Mouse (Mus musculus) hindbrain, embryonic 11.5 days (tissue): ENCODE results near the gene Scamp3. TPM values are rescaled to one million over a fixed set of nuclear protein-coding genes. Genes with fewer than 3 reads are reported as not detected.
"Not testable (repeated sequence)": the region's sequence is repeated elsewhere in the genome, so short reads cannot be mapped to it uniquely, and the experiment has no call there.

ENCODE experiments used
- ATAC-seq: fragments of 200-750 bp; cut with Nextera tagmentation; 2 replicates; pipeline ENCODE4 v1.8.0; 2017; ENCODE audit warnings: mild to moderate bottlenecking, moderate TSS enrichment, moderate library complexity; ENCODE audit not compliant: low FRiP score
- DNase-seq: peaks from one replicate; pipeline ENCODE4 v3.0.0-alpha.2; 2015; ENCODE audit warnings: low spot score
- H3K27ac ChIP-seq: fragments of 300-500 bp; sonication (generic); 2 replicates; pipeline ENCODE4 v1.5.1; 2014; ENCODE audit warnings: mild to moderate bottlenecking, low read depth, low read length
- H3K27me3 ChIP-seq: fragments of 300-500 bp; sonication (generic); 2 replicates; pipeline ENCODE4 v1.6.1; 2014; ENCODE audit warnings: mild to moderate bottlenecking, low read length, moderate library complexity, mixed read lengths; ENCODE audit not compliant: control insufficient read depth, insufficient read depth
- H3K36me3 ChIP-seq: fragments of 300-500 bp; sonication (generic); 2 replicates; pipeline ENCODE4 v1.6.1; 2014; ENCODE audit warnings: mild to moderate bottlenecking, low read length, moderate library complexity, mixed read lengths; ENCODE audit not compliant: control insufficient read depth, insufficient read depth
- H3K4me1 ChIP-seq: fragments of 300-500 bp; sonication (generic); replicated peaks from 2 replicates; pipeline ENCODE4 v1.6.1; 2014; ENCODE audit warnings: low read length, mixed read lengths; ENCODE audit not compliant: control insufficient read depth, insufficient read depth
- H3K4me2 ChIP-seq: fragments of 300-500 bp; sonication (generic); replicated peaks from 2 replicates; pipeline ENCODE4 v1.6.1; 2014; ENCODE audit warnings: mild to moderate bottlenecking, low read depth, low read length
- H3K4me3 ChIP-seq: fragments of 300-500 bp; sonication (generic); 2 replicates; pipeline ENCODE4 v1.5.1; 2014; ENCODE audit warnings: low read depth, low read length
- H3K9ac ChIP-seq: fragments of 300-500 bp; sonication (generic); 2 replicates; pipeline ENCODE4 v1.6.1; 2014; ENCODE audit warnings: low read depth, low read length
- H3K9me3 ChIP-seq: fragments of 300-500 bp; sonication (generic); 2 replicates; pipeline ENCODE4 v1.6.1; 2016; ENCODE audit warnings: low read length; ENCODE audit not compliant: control insufficient read depth
- WGBS: fragments of 180-500 bp; shearing (Covaris S2); extraction: QIAGEN DNeasy Blood & Tissue Kit; methylation state at CpG from one replicate; pipeline ENCODE4 v1.1.7; 2014; 5-methylcytosine and 5-hydroxymethylcytosine counted together
- polyA plus RNA-seq: library from polyadenylated mRNA; unstranded; fragments of >200 nt; fragmentation: Nextera tagmentation; extraction: Ambion mirVana; gene quantifications from 2 replicates; pipeline ENCODE4 v1.2.1, GENCODE M21; 2014

Scamp3 gene
- polyA plus RNA-seq, 1 experiment from 2014 or later, result 90.4 TPM

DNA sequence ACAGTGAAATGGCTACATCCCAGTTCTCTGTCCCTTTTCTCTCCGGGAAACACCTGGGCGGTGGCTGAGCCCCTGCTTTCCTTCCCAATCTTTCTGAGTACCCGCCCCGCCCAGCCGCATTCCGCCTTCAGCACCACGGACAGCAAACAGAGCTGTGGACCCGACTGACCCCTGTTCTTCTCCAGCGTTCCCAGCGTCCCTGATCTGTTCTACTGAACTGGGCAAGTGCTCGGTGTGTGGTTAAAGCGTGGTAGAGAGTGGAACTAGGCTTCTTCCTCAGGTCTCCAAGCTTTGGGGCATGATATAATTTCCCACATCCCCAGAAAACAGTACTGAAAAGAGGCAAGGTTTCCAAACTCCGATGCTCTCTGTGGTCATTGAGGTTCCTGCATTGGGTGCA lies 18.1 kb upstream of the Scamp3 start:
- H3K9me3 ChIP-seq, result no peaks in the 10 kb centered on the region
- 0 out of 2 replicates have a peak, but pooled peaks have one; percentile 10 for ATAC-seq
- no peaks in the 10 kb centered on the region for H3K27me3 ChIP-seq
- peak; percentile 75 for DNase-seq
- no peak overlapping the region for H3K27ac ChIP-seq
- H3K9ac ChIP-seq, result peak overlapping the region; percentile 74
- H3K4me2 ChIP-seq, result peak overlapping the region; percentile 96
- WGBS, result 1% methylated on average over 13 of the region's 13 CpGs
- H3K4me1 ChIP-seq, result 0 out of 2 replicates have a peak, but pooled peaks cover 4% of the 10 kb centered on the region
- H3K4me3 ChIP-seq, result peak overlapping the region; percentile 70
- H3K36me3 ChIP-seq, result no peaks in the 10 kb centered on the region

DNA sequence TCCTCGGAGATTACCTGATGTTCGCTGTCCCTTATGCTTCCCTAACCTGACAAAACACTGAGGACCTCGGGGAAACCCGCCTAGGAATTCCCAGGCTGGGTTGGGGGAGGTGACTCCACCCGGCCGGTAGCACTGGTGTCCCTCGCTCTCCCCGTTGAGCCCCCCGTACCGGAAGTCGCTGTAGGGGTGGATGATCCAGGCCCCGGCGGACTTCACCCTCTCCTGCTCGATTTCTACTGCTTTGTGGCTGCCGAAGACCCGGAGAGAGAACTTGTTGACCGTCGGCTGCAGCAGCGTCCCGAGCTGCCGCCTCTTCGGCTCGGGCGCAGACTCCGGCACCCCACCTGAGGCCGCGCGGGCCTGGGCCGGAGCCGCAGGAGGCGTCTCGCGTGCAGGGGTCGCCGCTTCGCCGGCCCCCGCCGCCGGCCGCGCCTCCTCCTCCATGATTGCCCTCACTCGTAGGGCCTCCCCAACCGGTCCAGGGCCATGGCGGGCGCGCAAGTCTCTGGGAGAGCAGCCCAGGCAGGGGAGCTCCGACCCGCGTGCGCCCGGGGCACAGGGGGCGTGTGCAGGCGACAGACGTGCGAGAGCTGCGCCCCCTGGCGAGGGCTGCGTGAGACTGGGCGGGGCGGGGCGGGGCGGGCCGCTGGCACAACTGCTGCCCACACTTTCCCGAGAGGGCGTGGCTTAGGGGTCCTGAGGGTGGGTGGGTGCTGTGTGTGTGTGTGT lies 17.5 kb upstream of the Scamp3 start, which contains the start of gene Hcn3:
TSS of gene Hcn3 (minus strand) at position 581 of the 729 bp plus-strand sequence.
- Histone ChIP-seq H3K27ac (no peak within 1 kb of the TSS; the same call in 1 of the 2 replicates), H3K36me3 (no peaks in the 10 kb centered on the region), H3K9me3 (no peaks in the 10 kb centered on the region), H3K4me3 (peak within 1 kb of the TSS; percentile 70), H3K9ac (peak within 1 kb of the TSS; percentile 74), H3K27me3 (no peaks in the 10 kb centered on the region), H3K4me2 (peak within 1 kb of the TSS; percentile 96), H3K4me1 (0 out of 2 replicates have a peak, but pooled peaks cover 4% of the 10 kb centered on the region)
- ATAC-seq (peak; percentile 84), DNase-seq (peak; percentile 88)
- WGBS, result 0% methylated on average over 49 of the region's 66 CpGs

DNA sequence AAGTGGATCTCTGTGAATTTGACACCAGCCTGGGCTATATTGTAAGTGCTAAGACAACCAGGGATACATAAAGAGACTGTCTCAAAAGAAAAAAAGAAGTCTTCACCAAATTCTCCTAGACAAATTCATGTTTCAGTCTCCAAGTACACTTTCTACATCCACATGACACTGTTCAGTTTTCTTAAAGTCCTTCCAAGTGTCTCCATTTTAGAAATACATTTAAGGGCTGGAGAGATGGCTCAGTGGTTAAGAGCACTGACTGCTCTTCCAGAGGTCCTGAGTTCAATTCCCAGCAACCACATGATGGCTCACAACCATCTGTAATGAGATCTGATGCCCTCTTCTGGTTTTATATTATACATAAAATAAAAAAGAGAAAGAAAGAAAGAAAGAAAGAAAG lies 16.1 kb upstream of the Scamp3 start:
- ATAC-seq, H3K9me3 ChIP-seq, H3K4me2 ChIP-seq, H3K36me3 ChIP-seq, H3K4me1 ChIP-seq, DNase-seq, H3K4me3 ChIP-seq, H3K27ac ChIP-seq, H3K9ac ChIP-seq, H3K27me3 ChIP-seq: not testable (repeated sequence)

DNA sequence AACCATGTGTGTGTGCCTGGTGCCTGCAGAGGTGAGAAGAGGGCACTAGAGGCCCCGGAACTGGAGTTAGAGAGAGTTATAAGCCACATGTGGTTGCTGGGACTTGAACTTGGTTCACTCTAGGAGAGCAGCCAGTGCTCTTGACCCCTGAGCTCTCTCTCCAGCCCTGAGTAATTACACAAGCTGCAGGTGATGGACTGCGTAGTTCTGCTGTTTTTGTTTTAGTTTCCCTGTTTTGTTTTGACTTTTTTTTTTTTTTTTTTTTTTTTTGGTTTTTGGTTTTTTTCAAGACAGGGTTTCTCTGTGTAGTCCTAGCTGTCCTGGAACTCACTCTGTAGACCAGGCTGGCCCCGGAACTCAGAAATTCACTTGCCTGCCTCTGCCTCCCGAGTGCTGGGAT lies 15.5 kb upstream of the Scamp3 start:
- H3K27ac ChIP-seq, result no peak overlapping the region
- no peak overlapping the region for H3K4me2 ChIP-seq
- H3K4me3 ChIP-seq, result no peak overlapping the region
- 82% methylated on average over 4 of the region's 4 CpGs for WGBS
- ATAC-seq (no peak), DNase-seq (no peak)
- H3K27me3 ChIP-seq, result no peaks in the 10 kb centered on the region
- H3K36me3 ChIP-seq, result no peaks in the 10 kb centered on the region
- H3K9me3 ChIP-seq, result no peaks in the 10 kb centered on the region
- no peak overlapping the region for H3K9ac ChIP-seq
- H3K4me1 ChIP-seq, result peaks cover 4% of the 10 kb centered on the region; the same call in 1 of the 2 replicates

DNA sequence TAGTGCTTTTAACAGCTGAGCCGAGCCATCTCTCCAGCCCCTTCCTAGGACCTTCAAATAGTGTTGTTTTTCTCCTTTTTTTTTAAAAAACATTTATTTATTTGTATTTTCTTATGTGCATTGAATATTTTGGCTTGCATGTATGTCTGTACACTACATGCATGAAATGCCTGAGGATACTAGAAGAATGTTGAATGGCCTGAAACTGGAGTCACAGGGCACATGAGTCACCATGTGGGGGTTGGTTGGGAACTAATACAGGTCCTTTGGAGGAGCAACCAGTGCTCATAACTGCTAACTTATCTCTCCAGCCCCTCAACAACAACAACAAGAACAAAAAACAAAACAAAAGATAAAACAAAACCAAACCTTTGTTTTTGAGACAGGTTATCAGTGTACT lies 14.2 kb upstream of the Scamp3 start:
- H3K4me3 ChIP-seq, result no peak overlapping the region
- no peak for DNase-seq
- no peaks in the 10 kb centered on the region for H3K36me3 ChIP-seq
- WGBS, result 85% methylated on average over 1 of the region's 1 CpGs
- no peaks in the 10 kb centered on the region for H3K27me3 ChIP-seq
- H3K4me1 ChIP-seq, result peaks cover 4% of the 10 kb centered on the region; the same call in 1 of the 2 replicates
- no peaks in the 10 kb centered on the region for H3K9me3 ChIP-seq
- no peak for ATAC-seq
- H3K4me2 ChIP-seq, result no peak overlapping the region
- no peak overlapping the region for H3K27ac ChIP-seq
- H3K9ac ChIP-seq, result no peak overlapping the region

DNA sequence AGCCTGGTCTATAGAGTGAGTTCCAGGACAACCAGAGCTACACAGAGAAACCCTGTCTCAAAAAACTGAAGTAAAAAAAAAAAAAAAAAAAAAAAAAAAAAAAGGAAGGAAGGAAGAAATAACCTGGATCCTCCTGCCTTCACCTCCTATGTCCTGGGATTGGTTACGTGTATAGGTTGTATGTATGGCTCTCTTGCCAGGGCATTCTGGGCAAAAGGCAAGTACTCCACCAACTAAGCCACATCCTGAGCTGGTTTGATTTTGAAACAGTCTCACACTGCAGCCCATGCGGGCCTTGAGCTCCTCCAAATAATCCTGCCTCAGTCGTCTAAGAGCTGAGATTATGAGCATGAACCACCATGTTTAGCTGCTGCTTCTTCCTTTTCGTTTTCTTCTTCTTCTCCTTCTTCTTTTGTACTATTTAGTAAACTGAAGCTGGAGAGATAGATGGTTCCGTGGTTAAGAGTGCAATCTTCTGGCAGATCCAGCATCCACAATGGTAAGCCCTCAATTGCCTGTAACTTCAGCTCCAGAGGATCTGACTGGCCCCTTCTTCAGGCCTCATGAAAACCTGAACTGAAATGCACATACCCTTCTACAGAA lies 13.5 kb upstream of the Scamp3 start:
- H3K4me3 ChIP-seq, result no peak overlapping the region; the same call in 1 of the 2 replicates
- H3K27me3 ChIP-seq, result no peaks in the 10 kb centered on the region
- 81% methylated on average over 5 of the region's 5 CpGs for WGBS
- ATAC-seq (no peak), DNase-seq (no peak)
- no peak overlapping the region; the same call in 1 of the 2 replicates for H3K9ac ChIP-seq
- H3K9me3 ChIP-seq, result no peaks in the 10 kb centered on the region
- no peaks in the 10 kb centered on the region for H3K36me3 ChIP-seq
- peak overlapping the region; percentile 55 for H3K4me2 ChIP-seq
- H3K27ac ChIP-seq, result no peak overlapping the region
- peaks cover 4% of the 10 kb centered on the region; the same call in 1 of the 2 replicates for H3K4me1 ChIP-seq

DNA sequence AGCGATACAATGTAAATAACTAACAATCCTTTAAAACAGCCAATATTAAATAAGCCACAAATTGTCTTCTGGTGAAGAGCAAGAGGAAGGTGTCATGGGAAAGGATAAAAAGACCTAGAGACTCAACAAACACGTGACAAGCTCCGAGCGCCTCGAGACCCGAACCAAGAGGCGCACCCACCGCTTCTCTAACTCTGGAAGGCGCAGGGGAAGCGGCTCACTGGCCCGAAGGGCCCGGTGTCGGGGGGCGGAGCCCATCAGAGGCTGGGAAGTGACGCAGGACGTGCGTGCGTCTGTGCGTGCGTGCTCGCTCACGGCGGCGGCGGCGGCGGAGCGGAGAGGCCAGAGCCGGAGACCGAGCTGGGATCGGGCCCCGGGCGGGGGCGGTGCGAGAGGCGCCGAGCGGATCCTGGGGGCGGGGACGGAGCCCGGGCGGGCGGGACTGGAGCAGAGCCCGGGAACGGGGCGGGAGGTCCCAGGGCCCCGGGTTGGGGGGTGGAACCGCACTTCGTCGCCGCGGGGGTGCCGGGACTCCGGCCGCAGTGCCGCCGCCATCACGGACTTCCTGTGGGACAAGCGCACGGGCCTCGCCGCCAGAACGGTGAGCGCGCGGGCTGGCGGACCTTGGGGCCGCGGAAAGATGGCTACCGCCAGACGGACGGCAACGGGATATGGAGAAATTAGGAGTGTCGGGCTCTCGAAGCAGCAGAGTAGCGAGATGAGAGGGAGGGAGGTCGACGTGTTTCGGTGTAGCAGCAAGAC lies 12.6 kb upstream of the Scamp3 start, which contains the start of gene Clk2:
TSS of gene Clk2 (plus strand) at position 290 of the 762 bp plus-strand sequence.
- Histone ChIP-seq H3K27ac (peak within 1 kb of the TSS; percentile 92), H3K4me3 (peak within 1 kb of the TSS; percentile 92), H3K36me3 (peaks cover 7% of the 10 kb centered on the region), H3K4me2 (peak within 1 kb of the TSS; percentile 55), H3K27me3 (no peaks in the 10 kb centered on the region), H3K4me1 (peaks cover 2% of the 10 kb centered on the region; the same call in 1 of the 2 replicates), H3K9me3 (no peaks in the 10 kb centered on the region), H3K9ac (peak within 1 kb of the TSS; percentile 94)
- WGBS, result under 1% methylated on average over 77 of the region's 79 CpGs
- ATAC-seq (peak; percentile 94), DNase-seq (peak; percentile 97)

DNA sequence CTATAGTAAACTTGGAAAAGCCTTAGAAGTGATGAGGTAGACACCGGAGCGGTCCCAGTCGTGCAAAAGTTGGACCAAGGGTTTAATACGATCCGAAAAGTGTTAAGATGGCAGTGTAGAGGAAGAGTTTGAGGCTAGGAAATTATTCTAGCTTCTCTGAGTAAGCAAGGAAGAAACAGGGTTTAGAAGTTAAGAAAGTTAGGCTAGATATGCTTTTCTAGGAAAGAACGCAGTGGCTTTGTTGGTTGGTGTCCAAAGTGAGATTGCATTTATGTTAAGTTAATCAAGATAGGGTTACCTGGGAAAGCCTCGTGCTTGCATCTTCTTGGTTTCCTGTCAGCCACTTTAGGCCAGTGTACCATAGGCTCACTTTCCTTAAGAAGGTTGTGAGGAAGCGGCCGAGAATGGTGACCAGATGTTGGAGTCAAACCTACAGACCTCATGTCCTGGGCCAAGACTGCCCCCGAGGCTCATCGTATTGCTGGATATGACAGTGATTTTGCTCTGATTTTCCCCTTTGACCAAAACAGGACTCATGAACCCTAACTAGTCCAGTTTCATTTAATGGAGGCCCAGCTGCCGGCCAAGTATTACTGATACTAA lies 11.9 kb upstream of the Scamp3 start:
- Histone ChIP-seq H3K27me3 (no peaks in the 10 kb centered on the region), H3K36me3 (peaks cover 12% of the 10 kb centered on the region), H3K4me2 (peak overlapping the region; percentile 55), H3K4me3 (peak overlapping the region; percentile 92), H3K27ac (peak overlapping the region; percentile 92), H3K4me1 (peaks cover 2% of the 10 kb centered on the region; the same call in 1 of the 2 replicates), H3K9ac (peak overlapping the region; percentile 94), H3K9me3 (no peaks in the 10 kb centered on the region)
- WGBS, result 30% methylated on average over 12 of the region's 12 CpGs
- ATAC-seq, result no peak
- no peak for DNase-seq
